Mouse (Mus musculus): ENCODE results near the gene Rxrb. TPM values are rescaled to one million over a fixed set of nuclear protein-coding genes. Genes with fewer than 3 reads are reported as not detected.

Gene Rxrb
- polyA plus RNA-seq, 1 experiment: 53.1 TPM

DNA sequence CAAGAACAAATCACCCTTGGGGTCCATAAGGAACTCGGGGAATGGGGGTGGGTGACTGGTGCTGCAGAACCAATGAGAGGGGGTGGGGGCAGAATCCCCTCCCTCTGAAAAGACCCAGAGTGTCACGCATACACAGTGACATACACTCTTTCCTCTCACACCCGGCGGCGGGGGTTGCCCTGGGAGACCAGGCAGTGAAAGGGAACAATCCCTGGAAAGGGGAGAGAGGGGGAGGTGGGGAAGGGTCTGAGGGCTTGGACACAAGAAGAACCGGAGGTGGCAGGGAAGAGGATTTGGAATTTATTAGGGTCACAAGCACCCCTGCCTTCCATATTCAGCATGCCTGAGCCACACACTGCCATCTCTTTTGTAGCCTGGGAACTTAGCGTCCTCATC lies 5.9 kb upstream of the Rxrb start:
- DNase-seq (ENCODE audit: low spot score): no peak

GRCm38 (mm10) chr17:34026221-34026620 lies 5.4 kb upstream of the Rxrb start:
- DNase-seq (ENCODE audit: low spot score): no peak

GRCm38 (mm10) chr17:34026917-34027655 lies 4.5 kb upstream of the Rxrb start:
- no peak for DNase-seq (ENCODE audit: low spot score)

DNA sequence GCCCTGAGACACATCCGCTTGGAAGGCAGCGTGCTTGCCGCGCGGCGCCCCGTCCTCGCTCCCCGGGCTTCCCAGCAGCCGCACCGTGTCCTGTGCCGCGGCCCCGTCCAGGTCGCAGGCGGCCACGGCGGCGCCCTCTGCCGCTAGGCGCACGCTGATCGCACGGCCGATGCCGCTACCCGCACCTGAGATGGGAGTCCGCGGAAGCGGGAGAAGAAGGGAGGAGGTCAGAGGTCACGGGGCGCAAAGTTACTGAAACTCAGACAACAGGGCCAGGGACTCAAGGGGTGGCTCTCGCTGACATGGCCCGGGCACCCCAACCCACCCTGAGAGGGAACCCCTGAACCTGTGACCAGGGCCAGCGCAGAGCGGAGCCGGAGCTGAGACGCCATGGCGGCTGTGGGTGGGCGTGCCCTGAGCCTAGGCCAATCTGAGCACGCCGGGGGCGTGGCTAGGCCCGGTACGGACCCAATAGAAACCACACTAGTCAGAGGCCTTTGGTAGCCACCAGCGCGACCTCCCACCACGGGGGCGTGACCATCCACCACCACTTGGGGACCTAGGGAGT lies 3.9 kb upstream of the Rxrb start, which contains the start of gene H2-Ke6:
Gene H2-Ke6 (minus strand): TSS at position 405 of the 568 bp plus-strand sequence.
- peak; percentile 86 for DNase-seq (ENCODE audit: low spot score)

GRCm38 (mm10) chr17:34028501-34029149 lies 3.0 kb upstream of the Rxrb start:
- no peak for DNase-seq (ENCODE audit: low spot score)

GRCm38 (mm10) chr17:34029150-34029889 lies 2.3 kb upstream of the Rxrb start:
- no peak for DNase-seq (ENCODE audit: low spot score)

- no peak for DNase-seq (ENCODE audit: low spot score)
Measured at GRCm38 (mm10) chr17:34029890-34030595, 1.6 kb upstream of the Rxrb start.

DNA sequence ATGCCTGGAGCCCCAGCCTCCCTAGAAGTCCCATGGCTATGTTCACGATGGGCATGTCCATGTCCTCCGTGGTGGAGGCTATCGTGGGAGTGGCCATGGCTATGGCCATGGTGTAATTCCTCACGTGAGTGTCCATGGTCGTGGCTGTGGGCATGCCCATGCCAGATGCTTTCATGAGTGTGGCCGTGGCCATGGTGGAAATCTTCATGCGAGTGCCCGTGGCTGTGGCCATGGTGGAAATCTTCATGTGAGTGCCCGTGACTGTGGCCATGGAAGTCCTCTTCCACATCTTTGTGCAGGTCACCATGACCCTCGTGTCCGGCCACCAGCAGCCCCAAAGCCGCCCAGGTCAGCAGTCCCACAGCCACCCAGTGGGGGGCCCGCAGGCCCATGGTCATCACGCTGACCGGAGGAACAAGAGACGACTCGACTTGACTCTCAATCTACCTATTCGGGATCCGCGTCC lies 718 bp upstream of the Rxrb start:
- peak; percentile 32 for DNase-seq (ENCODE audit: low spot score)

GRCm38 (mm10) chr17:34032174-34032632 lies 591 bp downstream of the Rxrb start:
- DNase-seq (ENCODE audit: low spot score): no peak

DNA sequence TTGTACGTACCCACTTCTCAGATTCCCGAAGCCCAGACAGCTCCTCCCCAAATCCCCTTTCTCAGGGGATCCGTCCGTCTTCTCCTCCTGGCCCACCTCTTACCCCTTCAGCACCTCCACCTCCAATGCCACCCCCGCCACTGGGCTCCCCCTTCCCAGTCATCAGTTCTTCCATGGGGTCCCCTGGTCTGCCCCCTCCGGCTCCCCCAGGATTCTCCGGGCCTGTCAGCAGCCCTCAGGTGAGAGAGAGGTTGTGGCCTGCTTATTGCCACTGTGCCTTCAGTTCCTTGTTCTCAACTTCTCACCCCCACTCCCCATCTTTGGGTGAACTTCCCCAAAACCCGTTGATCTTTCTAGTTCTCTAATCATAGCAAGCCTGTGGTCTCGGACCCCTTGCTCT lies 1.2 kb downstream of the Rxrb start:
- peak; percentile 37 for DNase-seq (ENCODE audit: low spot score)

DNA sequence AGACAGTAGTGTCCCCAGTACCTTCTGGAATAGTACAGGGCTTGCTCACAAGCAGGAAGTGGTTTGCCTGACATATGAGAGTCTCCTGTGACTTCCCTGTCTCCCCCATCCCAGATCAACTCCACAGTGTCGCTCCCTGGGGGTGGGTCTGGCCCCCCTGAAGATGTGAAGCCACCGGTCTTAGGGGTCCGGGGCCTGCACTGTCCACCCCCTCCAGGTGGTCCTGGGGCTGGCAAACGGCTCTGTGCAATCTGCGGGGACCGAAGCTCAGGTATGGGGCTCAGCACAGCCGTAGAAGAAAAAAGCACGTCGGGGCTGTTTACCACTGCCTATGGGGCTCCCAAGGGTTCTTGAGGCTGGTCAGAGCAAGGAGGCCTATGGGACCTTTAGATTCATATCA lies 1.8 kb downstream of the Rxrb start:
- peak; percentile 26 for DNase-seq (ENCODE audit: low spot score)

GRCm38 (mm10) chr17:34034064-34034463 lies 2.5 kb downstream of the Rxrb start:
- peak; percentile 29 for DNase-seq (ENCODE audit: low spot score)

DNA sequence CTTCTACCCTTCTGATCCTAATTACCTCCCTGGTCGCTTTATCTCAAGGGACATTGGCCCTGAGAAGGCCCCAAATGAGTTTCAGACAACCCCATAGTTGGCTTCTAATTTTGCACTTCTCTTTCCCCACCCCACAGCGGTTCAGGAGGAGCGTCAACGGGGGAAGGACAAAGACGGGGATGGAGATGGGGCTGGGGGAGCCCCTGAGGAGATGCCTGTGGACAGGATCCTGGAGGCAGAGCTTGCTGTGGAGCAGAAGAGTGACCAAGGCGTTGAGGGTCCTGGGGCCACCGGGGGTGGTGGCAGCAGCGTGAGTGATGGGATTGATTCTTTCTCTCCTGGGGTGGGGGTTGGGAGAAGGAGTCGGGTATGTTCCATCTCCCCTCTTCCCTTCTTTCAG lies 3.9 kb downstream of the Rxrb start:
- DNase-seq (ENCODE audit: low spot score): no peak

DNA sequence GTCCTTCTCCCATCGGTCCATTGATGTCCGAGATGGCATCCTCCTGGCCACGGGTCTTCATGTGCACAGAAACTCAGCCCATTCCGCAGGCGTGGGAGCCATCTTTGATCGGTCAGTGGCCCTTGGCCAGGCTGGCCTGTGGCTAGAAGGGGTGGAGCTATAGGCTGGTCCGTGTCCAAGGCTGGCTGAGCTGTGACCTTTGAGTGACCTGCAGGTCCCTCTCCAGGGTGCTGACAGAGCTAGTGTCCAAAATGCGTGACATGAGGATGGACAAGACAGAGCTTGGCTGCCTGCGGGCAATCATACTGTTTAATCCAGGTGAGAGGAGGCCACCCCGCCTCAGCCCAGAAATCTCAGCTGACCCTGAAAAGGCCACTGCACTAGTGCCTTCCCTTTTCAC lies 5.0 kb downstream of the Rxrb start:
- DNase-seq (ENCODE audit: low spot score): no peak

DNA sequence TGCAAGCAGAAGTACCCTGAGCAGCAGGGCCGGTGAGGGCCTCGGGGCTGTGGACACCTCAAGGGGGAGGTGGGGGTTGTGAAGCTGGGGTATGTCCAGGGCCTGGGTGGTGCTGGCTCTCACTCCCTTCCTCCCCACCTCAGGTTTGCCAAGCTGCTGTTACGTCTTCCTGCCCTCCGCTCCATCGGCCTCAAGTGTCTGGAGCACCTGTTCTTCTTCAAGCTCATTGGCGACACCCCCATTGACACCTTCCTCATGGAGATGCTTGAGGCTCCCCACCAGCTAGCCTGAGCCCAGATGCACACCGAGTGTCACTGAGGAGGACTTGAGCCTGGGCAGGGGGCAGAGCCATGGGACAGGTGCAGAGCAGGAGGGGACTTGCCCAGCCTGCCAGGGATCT lies 5.6 kb downstream of the Rxrb start:
- DNase-seq (ENCODE audit: low spot score): no peak

- DNase-seq (ENCODE audit: low spot score): no peak
Measured at GRCm38 (mm10) chr17:34038440-34038839, 6.8 kb downstream of the Rxrb start.

- DNase-seq (ENCODE audit: low spot score): no peak
Measured at GRCm38 (mm10) chr17:34038878-34039561, 7.4 kb downstream of the Rxrb start, which contains the start of gene Col11a2. Gene Col11a2, plus strand, starts transcription at chr17:34039437.

DNA sequence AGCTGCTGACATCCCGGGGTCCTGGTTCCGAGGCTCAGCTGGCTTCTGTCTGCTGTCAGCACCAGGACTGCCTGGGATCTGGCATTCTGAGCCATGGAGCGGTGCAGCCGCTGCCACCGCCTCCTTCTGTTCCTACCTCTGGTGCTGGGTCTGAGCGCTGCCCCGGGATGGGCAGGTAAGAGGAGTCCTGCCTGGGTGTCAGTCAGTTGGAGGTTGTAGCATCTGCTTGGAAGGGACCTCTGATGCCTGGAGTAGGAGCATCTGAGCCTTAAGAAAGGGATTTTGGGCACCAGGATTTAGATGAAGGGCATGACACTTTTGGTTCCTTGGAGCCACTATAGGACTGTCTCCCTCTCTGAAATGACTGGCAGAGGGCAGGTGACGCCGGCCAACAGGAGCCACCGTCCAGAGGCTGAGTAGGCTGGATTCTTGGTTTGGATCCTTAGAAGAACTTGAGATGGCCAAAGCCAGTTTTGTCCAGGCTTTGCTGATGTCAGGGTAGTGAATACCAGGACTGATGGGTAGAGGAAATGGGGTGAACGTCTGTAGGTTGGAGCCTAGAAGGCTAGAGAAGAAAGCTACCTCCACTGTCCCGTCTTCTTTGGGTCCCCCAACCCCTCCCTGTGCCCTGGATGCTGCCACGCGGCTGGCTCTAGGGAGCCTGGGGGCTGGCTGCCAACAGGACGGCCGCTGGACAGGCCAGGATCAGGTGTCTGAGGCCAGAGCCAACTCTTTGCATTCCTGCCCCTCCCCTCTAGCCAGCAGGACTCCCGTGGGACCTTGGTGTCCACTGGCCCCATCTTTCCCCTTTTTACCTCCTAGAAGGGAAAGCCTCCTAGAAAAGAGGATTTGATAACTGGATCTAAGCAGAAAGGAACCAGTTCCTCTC lies 8.2 kb downstream of the Rxrb start:
- no peak for DNase-seq (ENCODE audit: low spot score)

DNA sequence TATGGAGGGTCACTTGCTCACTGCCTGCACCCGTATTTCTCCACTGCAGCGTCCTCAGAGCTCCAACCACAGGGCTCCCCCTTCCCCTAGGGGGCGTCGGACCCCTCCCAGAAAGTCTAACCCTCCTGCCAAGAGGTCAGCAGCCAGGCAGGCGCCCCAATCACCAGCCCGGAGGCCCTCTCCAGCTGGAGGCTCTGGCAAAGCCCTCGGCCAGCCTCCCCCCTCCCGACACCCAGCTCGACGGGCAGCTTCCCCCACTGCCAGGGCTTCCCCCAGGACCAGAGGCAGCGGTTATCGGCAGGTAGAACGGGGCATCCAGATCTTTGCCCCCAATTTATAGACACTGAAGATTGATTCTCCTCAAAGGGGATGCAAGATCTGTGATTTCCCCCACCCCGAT lies 14.3 kb downstream of the Rxrb start:
- DNase-seq (ENCODE audit: low spot score): no peak
